Mouse (Mus musculus) lung, embryonic 16.5 days (tissue): Measurements from ENCODE around the gene Maml1. TPM values are rescaled to one million over a fixed set of nuclear protein-coding genes. Genes with fewer than 3 reads are reported as not detected.

ENCODE experiments used
- ATAC-seq: fragments of 200-750 bp; cut with Nextera tagmentation; 2 replicates; pipeline ENCODE4 v1.8.0; 2017; ENCODE audit warnings: low read depth, mild to moderate bottlenecking, moderate library complexity
- H3K27ac ChIP-seq: fragments of 300-500 bp; sonication (generic); 2 replicates; pipeline ENCODE4 v1.5.1; 2014; ENCODE audit warnings: mild to moderate bottlenecking, control low read depth, low read length
- H3K27me3 ChIP-seq: fragments of 300-500 bp; sonication (generic); 2 replicates; pipeline ENCODE4 v1.6.1; 2014; ENCODE audit warnings: low read depth, low read length, mixed read lengths; ENCODE audit not compliant: control insufficient read depth, insufficient read depth
- H3K36me3 ChIP-seq: fragments of 300-500 bp; sonication (generic); 2 replicates; pipeline ENCODE4 v1.6.1; 2014; ENCODE audit warnings: low read length; ENCODE audit not compliant: control insufficient read depth, insufficient read depth
- H3K4me1 ChIP-seq: fragments of 300-500 bp; sonication (generic); replicated peaks from 2 replicates; pipeline ENCODE4 v1.6.1; 2014; ENCODE audit warnings: low read length, mixed read lengths; ENCODE audit not compliant: control insufficient read depth, insufficient read depth
- H3K4me2 ChIP-seq: fragments of 300-500 bp; sonication (generic); 2 replicates; pipeline ENCODE4 v1.6.1; 2014; ENCODE audit warnings: low read depth, low read length, control low read depth
- H3K4me3 ChIP-seq: fragments of 300-500 bp; sonication (generic); 2 replicates; pipeline ENCODE4 v1.5.1; 2014; ENCODE audit warnings: mild to moderate bottlenecking, low read length, control low read depth
- H3K9ac ChIP-seq: fragments of 300-500 bp; sonication (generic); 2 replicates; pipeline ENCODE4 v1.6.1; 2014; ENCODE audit warnings: low read length, control low read depth
- H3K9me3 ChIP-seq: fragments of 300-500 bp; sonication (generic); 2 replicates; pipeline ENCODE4 v1.6.1; 2016; ENCODE audit warnings: low read length; ENCODE audit not compliant: control insufficient read depth
- WGBS: fragments of 180-500 bp; shearing (Covaris S2); extraction: QIAGEN DNeasy Blood & Tissue Kit; methylation state at CpG from one replicate; pipeline ENCODE4 v1.1.7; 2014; 5-methylcytosine and 5-hydroxymethylcytosine counted together
- polyA plus RNA-seq: library from polyadenylated mRNA; unstranded; fragments of >200 nt; fragmentation: Nextera tagmentation; extraction: Ambion mirVana; gene quantifications from 2 replicates; pipeline ENCODE4 v1.2.1, GENCODE M21; 2015

Gene Maml1
- polyA plus RNA-seq, 1 experiment from 2014 or later = 5.2 TPM

DNA sequence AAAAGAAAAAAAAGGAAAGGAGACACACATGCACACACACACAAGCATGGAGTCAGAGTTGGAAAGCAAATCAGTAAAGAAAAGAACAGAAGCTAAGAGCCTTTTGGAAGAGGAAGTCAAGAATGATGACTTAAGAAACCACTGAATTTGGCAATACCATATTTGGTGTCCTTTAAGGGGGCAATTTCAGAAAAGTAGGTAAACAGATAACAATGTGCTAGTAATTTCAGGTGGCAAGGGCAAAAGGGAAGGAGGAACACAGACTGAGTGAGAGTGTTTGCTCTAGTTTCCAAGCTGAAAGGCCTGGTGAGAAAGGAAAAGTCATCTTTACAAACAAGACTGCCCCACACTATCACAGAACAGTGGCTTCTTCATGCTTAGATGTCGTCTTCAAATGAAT is 5.7 kb downstream of the Maml1 start:
- no peaks in the 10 kb centered on the region for H3K9me3 ChIP-seq

DNA sequence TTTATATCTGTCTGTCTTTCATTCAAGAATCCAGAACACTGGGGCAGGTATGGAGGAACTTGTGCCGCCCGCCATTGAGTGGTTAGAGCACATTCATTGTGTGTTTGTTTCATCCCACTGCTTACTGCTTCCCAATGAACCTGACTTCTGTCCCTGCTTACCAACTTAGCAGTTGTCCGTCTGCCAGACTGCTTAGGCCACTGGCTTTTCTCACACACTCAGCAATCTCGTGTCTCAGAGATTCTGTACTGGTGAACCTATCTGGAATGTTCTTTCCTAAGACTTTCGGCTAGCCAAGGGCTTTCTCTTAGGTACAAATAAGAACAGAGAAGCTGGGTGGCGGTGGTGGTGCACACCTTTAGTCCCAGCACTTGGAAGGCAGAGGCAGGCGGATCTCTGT is 6.4 kb downstream of the Maml1 start:
- Histone ChIP-seq H3K4me1 (peaks cover 9% of the 10 kb centered on the region; the same call in 1 of the 2 replicates), H3K27ac (no peak overlapping the region), H3K4me2 (no peak overlapping the region), H3K36me3 (peaks cover 4% of the 10 kb centered on the region; the same call in 1 of the 2 replicates), H3K27me3 (no peaks in the 10 kb centered on the region), H3K9me3 (no peaks in the 10 kb centered on the region), H3K9ac (no peak overlapping the region), H3K4me3 (no peak overlapping the region)
- ATAC-seq = no peak
- WGBS = 93% methylated on average over 7 of the region's 7 CpGs

More for the DNA sequence above, 5.7 kb downstream of the Maml1 start:
- Histone ChIP-seq H3K36me3 (peaks cover 2% of the 10 kb centered on the region; the same call in 1 of the 2 replicates), H3K4me1 (peaks cover 9% of the 10 kb centered on the region; the same call in 1 of the 2 replicates), H3K9ac (no peak overlapping the region), H3K27me3 (no peaks in the 10 kb centered on the region), H3K4me3 (no peak overlapping the region), H3K4me2 (no peak overlapping the region), H3K27ac (no peak overlapping the region)
- no peak for ATAC-seq
- 80% methylated on average over 1 of the region's 1 CpGs for WGBS

DNA sequence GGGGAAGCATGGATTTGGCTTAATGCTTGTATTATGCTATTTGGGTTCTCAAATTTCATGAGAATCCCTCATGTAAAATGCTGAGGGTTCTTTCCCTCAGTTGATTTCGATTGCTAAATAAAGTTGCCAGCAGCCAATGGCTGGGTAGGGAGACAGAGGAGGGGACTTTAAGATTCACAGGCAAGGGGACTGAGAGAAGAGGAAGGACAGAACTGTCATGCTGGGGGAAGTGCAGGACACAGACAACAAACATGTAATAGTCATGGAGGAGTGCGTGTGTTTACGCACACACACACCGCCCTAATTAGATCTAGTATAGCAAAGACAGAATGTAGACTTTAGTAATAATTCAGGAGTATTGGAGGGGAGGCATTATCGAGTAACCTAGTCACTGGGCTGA is 6.8 kb downstream of the Maml1 start:
- H3K4me2 ChIP-seq = no peak overlapping the region
- no peaks in the 10 kb centered on the region for H3K27me3 ChIP-seq
- H3K9ac ChIP-seq = no peak overlapping the region
- H3K27ac ChIP-seq = no peak overlapping the region
- H3K9me3 ChIP-seq = no peaks in the 10 kb centered on the region
- H3K4me3 ChIP-seq = no peak overlapping the region
- no peak for ATAC-seq
- peaks cover 6% of the 10 kb centered on the region; the same call in 1 of the 2 replicates for H3K4me1 ChIP-seq
- H3K36me3 ChIP-seq = peaks cover 4% of the 10 kb centered on the region; the same call in 1 of the 2 replicates
- 87% methylated on average over 5 of the region's 5 CpGs for WGBS

DNA sequence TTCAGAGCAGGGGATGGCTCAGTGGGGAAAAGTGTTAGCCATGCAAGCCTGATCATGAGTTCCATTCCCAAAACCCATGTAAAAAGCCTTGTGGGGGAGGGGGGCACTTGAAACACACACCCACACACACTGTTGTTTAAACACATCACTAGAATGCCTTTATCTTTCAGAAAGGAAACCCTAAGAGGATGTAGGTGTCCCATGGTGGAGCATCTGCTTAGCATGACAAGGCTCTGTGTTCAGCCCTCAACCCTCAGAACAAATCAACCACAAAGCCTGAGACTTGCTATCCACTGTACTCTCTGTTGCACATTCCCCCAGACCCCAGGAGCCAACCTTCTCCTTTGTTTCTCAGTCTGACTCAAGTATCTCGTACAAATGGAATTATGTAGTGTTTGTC is 12.1 kb downstream of the Maml1 start:
- peaks cover 15% of the 10 kb centered on the region for H3K4me1 ChIP-seq
- no peak overlapping the region for H3K27ac ChIP-seq
- H3K27me3 ChIP-seq = no peaks in the 10 kb centered on the region
- H3K9ac ChIP-seq = no peak overlapping the region
- no peak for ATAC-seq
- no peak overlapping the region for H3K4me3 ChIP-seq
- 70% methylated on average over 1 of the region's 1 CpGs for WGBS
- H3K36me3 ChIP-seq = 0 out of 2 replicates have a peak, but pooled peaks cover 2% of the 10 kb centered on the region
- no peaks in the 10 kb centered on the region for H3K9me3 ChIP-seq
- no peak overlapping the region for H3K4me2 ChIP-seq

DNA sequence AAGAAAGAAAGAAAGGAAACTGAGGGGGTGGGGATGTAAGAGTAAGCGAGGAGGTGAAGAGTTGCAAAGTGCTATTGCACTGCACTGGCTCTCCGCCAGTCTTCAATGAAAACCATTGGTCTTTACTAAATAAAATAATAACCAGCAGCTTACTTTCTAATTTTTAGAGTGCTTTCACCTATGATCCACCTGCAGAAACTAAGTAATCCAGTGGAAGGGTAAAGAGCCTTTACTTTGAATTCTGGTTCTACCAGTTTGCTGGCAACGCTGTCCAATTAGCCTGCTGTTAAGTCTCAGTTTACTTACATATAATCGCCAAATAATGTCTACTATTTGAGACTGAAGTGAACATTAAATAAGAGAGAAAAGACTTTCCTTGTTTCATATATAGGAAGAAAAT is 13.1 kb downstream of the Maml1 start:
- WGBS = 58% methylated on average over 4 of the region's 4 CpGs
- ATAC-seq = peak; percentile 65; the same call in 1 of the 2 replicates
- 0 out of 2 replicates have a peak, but pooled peaks cover 2% of the 10 kb centered on the region for H3K36me3 ChIP-seq
- no peak overlapping the region for H3K4me2 ChIP-seq
- H3K27me3 ChIP-seq = no peaks in the 10 kb centered on the region
- H3K9ac ChIP-seq = no peak overlapping the region
- H3K4me3 ChIP-seq = no peak overlapping the region
- peak overlapping the region; percentile 82 for H3K27ac ChIP-seq
- peaks cover 15% of the 10 kb centered on the region for H3K4me1 ChIP-seq
- no peaks in the 10 kb centered on the region for H3K9me3 ChIP-seq

DNA sequence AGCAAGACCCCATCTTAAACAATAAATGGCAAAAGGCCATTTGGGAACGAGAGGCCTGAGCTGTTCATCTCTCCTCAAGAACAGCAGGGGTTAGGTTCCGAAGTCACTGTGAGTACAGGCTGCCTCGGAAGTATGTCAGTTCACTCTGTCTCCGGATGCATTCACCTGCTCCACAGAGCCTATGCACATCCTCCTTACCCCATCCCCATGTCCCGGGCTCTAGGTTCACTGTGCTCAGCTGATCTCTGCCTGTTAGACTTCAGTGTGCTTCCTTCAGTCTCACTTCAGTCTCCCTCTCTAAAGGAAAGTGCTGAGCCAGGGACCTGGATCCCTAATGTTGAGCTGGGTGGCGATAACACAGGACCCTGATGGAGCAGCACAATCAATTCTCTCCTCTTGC is 14.4 kb downstream of the Maml1 start:
- peaks cover 15% of the 10 kb centered on the region for H3K4me1 ChIP-seq
- no peak overlapping the region for H3K4me2 ChIP-seq
- no peaks in the 10 kb centered on the region for H3K27me3 ChIP-seq
- no peak overlapping the region for H3K9ac ChIP-seq
- no peaks in the 10 kb centered on the region for H3K9me3 ChIP-seq
- no peak for ATAC-seq
- WGBS = 88% methylated on average over 6 of the region's 6 CpGs
- H3K4me3 ChIP-seq = no peak overlapping the region
- no peak overlapping the region for H3K27ac ChIP-seq
- H3K36me3 ChIP-seq = 0 out of 2 replicates have a peak, but pooled peaks cover 2% of the 10 kb centered on the region

DNA sequence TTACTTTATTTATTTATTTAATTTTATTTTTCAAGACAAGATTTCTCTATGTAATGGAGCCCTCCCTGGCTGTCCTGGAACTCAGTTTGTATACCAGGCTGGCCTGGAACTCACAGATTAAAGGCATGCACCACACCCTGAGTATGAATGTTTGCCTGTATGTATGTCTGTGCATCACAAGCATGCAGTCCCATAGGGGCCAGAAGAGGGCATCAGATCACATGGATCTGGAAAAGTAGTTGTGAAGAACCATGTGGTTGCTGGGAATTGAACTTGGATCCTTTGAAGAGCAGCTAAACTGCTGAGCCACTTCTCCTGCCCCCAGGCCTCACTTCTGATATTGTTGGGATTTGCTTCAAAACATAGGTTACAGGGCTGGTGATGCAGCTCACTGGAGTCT is 15.1 kb downstream of the Maml1 start:
- H3K4me2 ChIP-seq = no peak overlapping the region
- peaks cover 15% of the 10 kb centered on the region for H3K4me1 ChIP-seq
- H3K27me3 ChIP-seq = no peaks in the 10 kb centered on the region
- no peaks in the 10 kb centered on the region for H3K9me3 ChIP-seq
- H3K27ac ChIP-seq = no peak overlapping the region
- H3K9ac ChIP-seq = no peak overlapping the region
- H3K4me3 ChIP-seq = no peak overlapping the region
- H3K36me3 ChIP-seq = 0 out of 2 replicates have a peak, but pooled peaks cover 2% of the 10 kb centered on the region
- ATAC-seq = no peak

DNA sequence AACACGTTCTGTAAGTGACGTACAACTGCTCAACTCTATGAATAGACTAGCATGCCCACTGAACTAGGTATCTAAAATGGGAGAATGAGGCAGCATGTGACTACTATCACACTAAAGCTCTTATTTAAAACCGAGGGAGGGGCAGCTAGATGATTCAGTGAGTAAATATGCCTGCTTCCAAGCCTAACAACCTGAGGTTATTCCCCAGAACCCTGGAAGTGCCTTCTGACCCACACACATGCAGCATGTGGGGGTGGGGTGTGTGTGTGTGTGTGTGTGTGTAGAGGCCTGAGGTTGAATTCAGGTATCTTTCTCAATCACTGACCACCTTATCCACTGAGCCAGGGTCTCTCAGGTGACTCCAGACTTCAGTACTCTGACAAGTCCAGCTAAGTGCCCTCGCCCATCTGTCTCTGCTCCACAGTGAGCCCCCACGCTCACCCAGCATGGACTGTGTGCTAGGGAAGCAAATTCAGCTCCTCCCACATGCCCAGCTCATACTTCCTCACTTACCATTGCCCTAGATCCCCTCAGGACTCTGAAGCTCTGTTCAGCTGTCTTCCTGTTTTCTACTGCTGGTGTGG is 16.5 kb downstream of the Maml1 start:
- WGBS = 66% methylated on average over 5 of the region's 5 CpGs
- Histone ChIP-seq H3K9me3 (no peaks in the 10 kb centered on the region), H3K27me3 (no peaks in the 10 kb centered on the region), H3K4me2 (no peak overlapping the region), H3K36me3 (no peaks in the 10 kb centered on the region), H3K4me1 (peaks cover 15% of the 10 kb centered on the region), H3K4me3 (no peak overlapping the region), H3K9ac (no peak overlapping the region), H3K27ac (0 out of 2 replicates have a peak overlapping the region, but pooled peaks have one; percentile 22)
- peak; percentile 35; the same call in 1 of the 2 replicates for ATAC-seq

DNA sequence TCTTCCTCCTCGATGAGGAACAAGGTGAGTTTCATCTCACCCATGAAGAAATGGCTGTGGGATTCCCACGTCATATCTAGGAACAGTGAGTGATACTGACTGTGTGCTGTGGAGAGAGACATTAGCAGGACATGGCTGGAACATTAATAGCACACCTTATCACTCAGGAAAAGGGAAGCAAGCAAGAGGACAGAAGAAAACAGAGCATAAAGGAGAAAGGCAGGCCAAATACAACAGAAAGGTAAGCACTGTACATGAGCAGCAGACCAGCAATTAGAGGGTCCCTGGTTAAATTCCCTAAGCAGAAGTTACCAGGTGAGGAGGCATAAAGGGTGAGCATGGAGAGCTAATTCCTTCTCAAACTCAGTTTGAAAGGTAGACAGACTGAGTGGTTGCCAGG is 17.0 kb downstream of the Maml1 start:
- Histone ChIP-seq H3K4me3 (no peak overlapping the region), H3K27ac (0 out of 2 replicates have a peak overlapping the region, but pooled peaks have one; percentile 22), H3K9me3 (no peaks in the 10 kb centered on the region), H3K9ac (no peak overlapping the region), H3K36me3 (no peaks in the 10 kb centered on the region), H3K4me1 (peaks cover 15% of the 10 kb centered on the region), H3K27me3 (no peaks in the 10 kb centered on the region), H3K4me2 (no peak overlapping the region)
- WGBS = 61% methylated on average over 2 of the region's 2 CpGs
- no peak for ATAC-seq
